Mouse (Mus musculus) ovary, postnatal 36 days (tissue): ENCODE measurements around the gene Mmp9.
A peak's percentile ranks its signal among the peaks of the same experiment; 100 is the strongest.

Experiments
- DNase-seq: peaks from one replicate; pipeline ENCODE4 v3.0.0; 2022; ENCODE audit warnings: low spot score, mixed read lengths

Mmp9 gene

DNA sequence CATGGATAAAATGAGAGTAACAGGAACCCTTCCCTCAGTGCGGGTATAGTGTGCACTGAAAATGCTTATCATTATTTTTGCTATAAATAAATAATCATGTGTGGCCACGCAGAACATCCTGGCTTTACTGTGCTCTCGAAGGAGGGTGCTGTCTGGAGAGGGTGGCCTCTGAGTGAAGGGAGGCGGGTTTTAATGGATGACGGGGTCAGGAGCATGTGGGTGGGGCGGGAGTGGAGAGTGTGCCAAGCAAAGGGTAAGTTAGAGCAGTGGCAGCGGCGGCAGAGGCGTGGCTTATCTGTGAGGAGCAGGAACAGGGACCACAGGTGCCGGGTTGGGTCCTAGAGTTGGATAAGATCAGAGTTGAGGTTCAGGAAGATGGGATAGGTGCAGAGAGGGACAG lies 51.2 kb downstream of the Mmp9 start:
- DNase-seq: no peak

GRCm38 (mm10) chr2:164994156-164994555 lies 53.6 kb downstream of the Mmp9 start:
- no peak for DNase-seq

- no peak for DNase-seq
These were observed 54.3 kb downstream of the Mmp9 start for GRCm38 (mm10) chr2:164994659-164995428.

GRCm38 (mm10) chr2:164995976-164996375 lies 55.4 kb downstream of the Mmp9 start:
- DNase-seq: no peak

- DNase-seq: no peak
These were observed 56.5 kb downstream of the Mmp9 start for GRCm38 (mm10) chr2:164996848-164997720.

GRCm38 (mm10) chr2:164997721-164998428 lies 57.3 kb downstream of the Mmp9 start:
- peak; percentile 38 for DNase-seq

GRCm38 (mm10) chr2:165001958-165002357 lies 61.4 kb downstream of the Mmp9 start:
- no peak for DNase-seq

DNA sequence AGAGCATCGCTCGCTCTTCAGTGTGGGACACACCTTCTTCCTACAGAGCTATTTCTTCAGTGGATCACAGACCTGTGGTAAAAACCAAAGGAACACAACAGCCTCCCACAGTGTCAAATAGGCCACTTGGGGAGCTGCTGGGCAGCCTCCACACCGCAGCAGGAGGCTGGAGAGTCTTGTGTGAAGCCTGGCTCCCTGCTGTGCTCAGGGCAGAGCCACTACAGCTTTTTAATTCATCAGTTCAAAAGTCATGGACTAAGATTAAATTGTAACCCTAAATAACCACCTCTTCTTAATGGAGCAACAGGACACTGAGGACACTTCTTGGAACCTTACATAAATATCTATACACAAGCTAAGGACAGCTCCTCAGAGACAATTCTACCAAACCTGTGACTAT lies 62.5 kb downstream of the Mmp9 start:
- no peak for DNase-seq

DNA sequence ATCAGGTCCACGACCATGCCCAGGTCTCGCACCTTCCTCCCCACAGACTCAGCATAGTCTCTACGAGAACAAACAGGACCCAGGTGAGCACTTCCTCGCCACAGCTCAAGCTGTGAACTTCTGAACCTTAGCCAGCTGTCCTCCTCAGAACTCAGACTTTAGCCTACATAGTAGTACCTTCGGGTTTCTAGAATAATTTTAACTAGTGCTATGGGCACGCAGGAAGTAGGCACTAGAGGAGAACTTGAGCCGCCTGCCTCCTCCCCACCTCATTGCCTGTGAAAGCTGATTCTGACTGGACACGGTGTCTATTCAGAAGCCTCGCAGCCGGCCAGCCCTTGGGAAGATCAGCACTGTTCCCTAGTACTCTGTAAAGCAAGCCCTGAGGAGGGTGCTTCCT lies 63.7 kb downstream of the Mmp9 start:
- no peak for DNase-seq
